Mouse (Mus musculus) brain, embryonic 14.5 days (tissue): Measurements from ENCODE around the gene Icos.

Experiments used
- CTCF ChIP-seq: fragments of 200-500 bp; IDR thresholded peaks from 2 replicates; pipeline ENCODE4 v1.5.1; 2012; ENCODE audit warnings: inconsistent platforms, mild to moderate bottlenecking, moderate library complexity, borderline replicate concordance; ENCODE audit not compliant: insufficient read depth, insufficient read length; ENCODE audit errors: extremely low read depth
- POLR2A ChIP-seq: fragments of 200-500 bp; IDR thresholded peaks from 2 replicates; pipeline ENCODE4 v1.6.1; 2012; ENCODE audit warnings: mild to moderate bottlenecking, inconsistent platforms, borderline replicate concordance; ENCODE audit not compliant: poor library complexity, insufficient read depth, insufficient read length, severe bottlenecking; ENCODE audit errors: extremely low read depth

GRCm38 (mm10) chr1:61042842-61043241 is 65.1 kb downstream of the Icos start:
- TF ChIP-seq CTCF (no peak), POLR2A (no peak)
